Mouse (Mus musculus): ENCODE data around the gene Dennd1b.

GRCm38 (mm10) chr1:139224309-139224949 lies 261.2 kb downstream of the Dennd1b start:
- TF ChIP-seq CTCF (IDR thresholded peaks at IDR 0.05; ENCODE audit: extremely low read depth, insufficient read depth, insufficient read length, insufficient replicate concordance) (no peak), POLR2A (IDR thresholded peaks at IDR 0.05; ENCODE audit: low read depth, low read length) (no peak)
